Mouse (Mus musculus): ENCODE measurements around the gene Tnnc1.

The Tnnc1 gene

GRCm38 (mm10) chr14:31208084-31208483 lies at the start of gene Tnnc1:
Tnnc1 (plus strand) TSS chr14:31208312.
- no peak for DNase-seq

DNA sequence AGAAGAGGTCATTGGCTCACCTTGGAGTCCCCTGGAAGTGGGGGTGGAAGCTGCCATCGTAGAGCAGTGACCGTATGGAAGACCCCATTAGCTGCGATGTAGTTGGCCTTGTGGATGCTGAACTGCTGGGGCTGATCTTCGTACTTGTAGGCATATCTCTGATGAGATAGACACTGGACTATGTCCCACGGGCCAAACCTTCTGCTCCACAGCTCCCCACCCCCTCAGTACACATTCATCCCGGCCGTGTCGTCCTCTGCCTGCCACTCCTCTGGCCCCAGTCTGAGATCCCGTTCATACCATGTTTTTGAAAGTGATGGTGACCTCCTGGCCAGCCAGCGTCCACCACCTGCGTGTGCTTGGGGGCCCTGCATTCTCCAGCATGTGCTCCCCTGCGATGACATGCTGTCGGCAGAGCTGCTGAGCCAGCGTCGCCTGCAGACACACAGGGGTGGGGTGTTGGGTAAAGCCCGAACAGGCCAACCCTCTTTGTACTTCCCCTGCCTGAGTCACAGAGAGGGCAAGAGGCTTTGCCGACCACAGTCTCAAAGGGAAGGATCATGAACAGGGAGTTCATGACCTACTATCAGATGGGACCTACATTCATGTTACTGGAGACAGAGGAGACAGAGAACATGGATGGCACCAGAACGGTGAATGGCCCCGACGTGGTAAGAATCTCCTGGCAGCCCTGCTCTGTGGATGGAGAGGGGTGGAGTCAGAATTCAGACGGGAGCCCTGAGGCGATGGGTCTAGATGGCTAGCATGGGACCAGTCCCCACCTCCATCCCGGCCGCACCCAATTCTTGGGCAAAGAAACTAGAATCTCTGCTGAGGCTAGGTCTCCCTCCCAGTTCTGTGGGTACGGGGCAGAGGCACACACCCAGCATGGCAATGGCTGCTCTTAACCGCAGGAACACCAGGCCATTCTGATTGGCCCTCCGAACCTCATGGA lies 47.6 kb upstream of the Tnnc1 start:
- DNase-seq, result no peak

- no peak for DNase-seq
Measured at GRCm38 (mm10) chr14:31161191-31161590, 46.9 kb upstream of the Tnnc1 start.

DNA sequence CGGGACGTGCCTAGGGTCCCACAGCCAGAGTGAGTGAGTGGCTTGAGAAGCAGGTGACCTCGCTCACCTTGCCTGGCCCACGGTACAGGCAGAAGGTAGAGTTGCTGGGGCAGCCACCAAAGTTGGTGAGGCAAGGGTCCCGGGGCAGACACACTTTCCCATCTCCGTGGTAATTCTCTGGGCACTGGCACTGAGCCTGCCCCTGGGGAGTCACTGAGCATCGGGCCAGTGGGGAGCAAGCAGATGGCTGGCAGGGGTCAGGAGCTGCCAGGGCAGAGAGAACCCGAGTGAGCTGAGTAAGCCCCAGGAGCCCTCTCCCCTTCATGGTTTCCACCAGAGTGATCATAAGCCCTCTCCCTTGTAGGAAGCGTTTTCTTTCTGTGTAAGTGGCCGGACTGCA lies 46.5 kb upstream of the Tnnc1 start:
- DNase-seq, result no peak

- DNase-seq, result no peak
Measured at GRCm38 (mm10) chr14:31164067-31164466, 44.0 kb upstream of the Tnnc1 start.

GRCm38 (mm10) chr14:31165010-31165409 lies 43.1 kb upstream of the Tnnc1 start:
- no peak for DNase-seq

DNA sequence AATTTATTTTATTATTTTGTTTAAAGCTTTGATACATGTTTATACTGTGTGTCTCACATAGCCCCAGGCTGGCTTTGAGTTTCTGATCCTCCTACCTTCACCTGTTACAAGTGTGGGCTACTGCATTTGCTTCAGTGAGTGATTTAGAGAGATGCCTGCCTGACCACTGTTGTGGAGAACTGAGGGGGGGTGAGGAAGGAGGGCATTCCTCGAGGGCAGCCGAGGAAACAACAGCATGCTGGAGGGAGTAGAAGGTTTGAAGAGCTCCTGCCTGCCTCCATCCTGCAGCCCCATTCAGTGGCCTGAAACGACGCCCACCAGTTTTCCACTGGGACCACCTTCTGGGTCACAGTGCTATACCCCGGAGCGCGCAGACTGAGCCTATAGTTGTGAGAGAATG lies 42.7 kb upstream of the Tnnc1 start:
- DNase-seq, result no peak

GRCm38 (mm10) chr14:31165991-31166630 lies 42.0 kb upstream of the Tnnc1 start:
- DNase-seq, result peak; percentile 21

GRCm38 (mm10) chr14:31166827-31167226 lies 41.3 kb upstream of the Tnnc1 start:
- no peak for DNase-seq

DNA sequence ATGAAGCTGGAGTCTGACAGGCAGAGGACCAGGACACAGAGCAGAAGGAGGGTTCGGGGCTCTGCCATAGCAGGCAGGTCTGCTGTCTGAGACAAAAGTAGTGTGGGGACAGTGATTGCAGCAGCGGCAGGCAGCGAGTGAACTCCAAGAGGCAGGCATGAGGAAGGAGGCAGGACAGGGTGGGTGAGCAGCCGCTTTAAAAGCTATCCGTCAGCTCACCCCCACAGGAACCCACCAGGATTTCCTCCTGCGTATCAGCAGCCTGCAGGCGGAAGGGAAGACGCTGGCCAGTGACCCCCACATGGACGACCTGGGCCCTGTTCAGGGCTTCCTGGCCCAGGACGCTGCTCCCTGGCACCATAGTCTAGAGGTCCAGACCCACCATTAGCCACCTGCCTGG lies 39.7 kb upstream of the Tnnc1 start, which contains the start of gene Stab1:
Stab1 (minus strand) TSS at position 217 of the 400 bp plus-strand sequence.
- peak; percentile 59 for DNase-seq

DNA sequence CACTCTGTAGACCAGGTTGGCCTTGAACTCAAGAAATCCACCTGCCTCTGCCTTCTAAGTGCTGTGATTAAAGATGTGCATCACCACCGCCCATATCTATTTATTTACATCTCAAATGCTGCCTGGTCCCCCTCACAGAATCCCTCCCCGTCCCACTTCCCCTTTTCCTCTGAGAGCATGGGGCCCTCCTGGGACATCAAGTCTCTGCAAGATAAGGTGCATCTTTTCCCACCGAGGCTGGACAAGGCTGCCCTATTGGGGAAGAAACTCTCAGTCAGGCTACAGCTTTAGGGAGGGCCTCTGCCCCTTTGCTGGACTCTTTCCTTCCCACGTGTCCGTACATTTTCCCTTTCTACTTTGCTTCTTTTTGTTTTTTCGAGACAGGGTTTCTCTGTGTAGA lies 38.6 kb upstream of the Tnnc1 start:
- no peak for DNase-seq

DNA sequence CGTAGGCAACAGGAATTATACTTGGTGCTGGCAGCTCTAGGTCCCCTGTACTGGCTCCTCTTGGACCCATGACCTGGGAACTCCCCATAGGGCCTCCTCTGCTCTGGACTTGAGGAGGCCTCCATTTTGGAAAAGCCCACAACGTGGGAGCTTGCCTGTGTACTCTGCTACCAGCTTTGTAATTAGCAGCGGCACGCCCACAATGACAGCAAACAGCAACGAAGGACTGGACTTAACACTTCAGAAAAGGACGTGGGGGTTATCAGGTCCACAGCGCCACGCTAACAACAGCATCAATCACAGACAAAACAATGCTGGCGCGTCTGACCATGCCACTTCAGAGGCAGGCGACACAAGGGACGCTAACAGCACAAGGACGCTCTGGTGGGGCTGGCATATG lies 37.1 kb upstream of the Tnnc1 start:
- DNase-seq, result no peak

DNA sequence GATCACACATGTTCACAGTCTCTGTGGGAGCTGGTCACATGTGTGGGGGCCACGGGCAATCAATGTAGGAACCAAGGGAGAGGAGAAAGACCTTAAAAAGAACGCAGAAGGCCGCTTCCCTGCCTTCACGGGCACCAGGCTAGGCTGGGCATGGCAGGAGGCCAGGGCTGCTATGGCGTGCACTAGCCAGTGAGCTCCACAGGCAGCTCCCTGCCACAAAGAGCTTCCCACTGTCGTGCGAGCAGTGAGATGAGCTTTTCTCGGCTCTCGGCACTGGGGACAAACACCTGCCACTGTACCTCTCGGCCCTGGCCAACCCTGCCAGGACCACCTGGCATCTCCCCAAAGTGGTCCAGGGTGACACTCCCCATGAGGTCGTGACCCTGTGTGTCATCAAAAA lies 36.7 kb upstream of the Tnnc1 start:
- no peak for DNase-seq

DNA sequence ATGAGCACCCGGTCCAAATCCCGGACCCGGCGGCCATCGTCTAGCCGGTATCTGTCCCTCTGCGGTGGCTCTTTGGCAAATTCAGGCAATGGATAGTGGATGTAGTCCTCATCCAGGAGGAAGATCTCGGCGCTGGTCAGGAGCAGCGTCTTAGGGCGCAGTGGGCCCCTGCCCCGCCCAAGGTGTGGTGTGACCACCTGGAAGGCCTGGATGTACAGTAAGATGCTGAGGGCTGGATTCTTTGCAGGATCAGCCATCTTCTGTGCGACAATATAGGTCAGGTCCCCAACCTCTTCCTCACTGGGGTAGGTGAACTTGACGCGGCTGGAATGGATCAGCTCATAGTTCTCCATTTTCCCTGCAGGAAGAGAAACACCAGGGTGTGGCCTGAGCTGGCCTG lies 36.3 kb upstream of the Tnnc1 start:
- DNase-seq, result no peak

DNA sequence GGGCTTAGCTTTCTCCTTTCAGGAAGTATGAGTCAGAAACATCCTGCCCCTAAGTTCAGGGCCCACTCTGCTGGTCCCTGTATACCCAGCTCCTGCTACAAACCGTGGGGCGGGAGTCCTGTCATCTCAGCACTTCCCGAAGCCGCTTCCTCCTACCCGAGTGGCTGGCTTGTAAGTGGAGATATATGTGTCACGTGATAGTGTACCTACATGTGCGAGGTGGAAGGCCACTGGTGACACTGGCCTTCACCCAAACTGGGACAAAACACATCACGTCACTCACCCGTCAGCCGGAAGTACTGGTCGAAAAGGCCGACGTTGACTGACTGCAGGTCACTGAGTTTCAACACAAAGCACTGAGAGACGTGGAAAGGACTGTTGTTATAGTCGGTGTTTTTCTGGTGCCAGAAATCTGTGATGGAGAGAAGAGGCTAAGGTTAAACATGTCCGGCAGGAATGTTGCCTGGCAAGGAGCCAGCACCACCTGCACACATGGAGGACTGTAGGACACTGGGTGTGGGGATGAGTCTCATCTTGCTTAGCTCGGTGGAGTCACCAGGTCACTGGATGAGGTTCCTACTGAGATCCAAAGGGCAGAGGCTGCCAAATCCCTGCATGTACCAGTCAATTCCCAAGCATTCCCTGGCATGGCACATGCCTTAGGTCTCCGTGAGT lies 35.2 kb upstream of the Tnnc1 start:
- no peak for DNase-seq

- DNase-seq, result no peak
Measured at GRCm38 (mm10) chr14:31173537-31173936, 34.6 kb upstream of the Tnnc1 start.

DNA sequence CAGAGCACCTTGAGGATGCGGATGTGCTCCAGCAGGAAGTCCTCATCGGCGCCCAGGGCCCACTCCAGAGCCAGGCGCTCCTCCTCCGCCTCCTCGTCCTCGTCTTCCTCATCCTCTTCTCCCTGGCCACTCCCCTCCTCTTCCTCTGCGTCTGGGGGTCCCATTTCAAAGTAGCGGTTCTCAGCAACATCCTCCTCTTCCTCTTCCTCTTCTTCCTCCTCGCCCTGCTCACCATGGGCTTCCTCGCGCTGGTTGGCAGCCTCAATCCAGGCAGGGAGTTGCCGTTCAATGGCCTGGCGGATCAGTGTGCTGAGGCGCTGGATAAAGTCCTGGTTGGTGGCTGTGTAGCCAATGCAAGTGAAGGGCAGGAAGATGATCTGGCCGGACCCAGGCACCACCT lies 30.8 kb upstream of the Tnnc1 start:
- no peak for DNase-seq

DNA sequence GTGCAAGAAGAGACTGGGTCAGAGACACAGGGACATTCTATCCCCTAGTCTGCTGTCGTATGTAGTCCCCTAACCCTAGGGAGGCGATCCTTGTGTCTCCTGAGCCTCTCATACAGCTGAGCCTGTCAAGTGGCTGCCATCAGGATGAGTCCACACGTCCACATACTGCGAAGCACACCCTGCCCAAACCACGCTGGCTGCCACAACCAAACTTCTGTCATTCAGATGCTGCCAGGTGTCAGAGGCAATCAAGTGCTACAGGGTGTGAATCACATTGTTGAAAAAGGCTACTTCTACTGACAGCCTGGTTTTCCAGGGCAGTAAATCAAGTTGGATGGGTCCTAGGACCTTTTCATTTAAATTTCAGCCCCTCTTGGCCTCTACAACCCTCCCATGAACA lies 30.4 kb upstream of the Tnnc1 start:
- no peak for DNase-seq

DNA sequence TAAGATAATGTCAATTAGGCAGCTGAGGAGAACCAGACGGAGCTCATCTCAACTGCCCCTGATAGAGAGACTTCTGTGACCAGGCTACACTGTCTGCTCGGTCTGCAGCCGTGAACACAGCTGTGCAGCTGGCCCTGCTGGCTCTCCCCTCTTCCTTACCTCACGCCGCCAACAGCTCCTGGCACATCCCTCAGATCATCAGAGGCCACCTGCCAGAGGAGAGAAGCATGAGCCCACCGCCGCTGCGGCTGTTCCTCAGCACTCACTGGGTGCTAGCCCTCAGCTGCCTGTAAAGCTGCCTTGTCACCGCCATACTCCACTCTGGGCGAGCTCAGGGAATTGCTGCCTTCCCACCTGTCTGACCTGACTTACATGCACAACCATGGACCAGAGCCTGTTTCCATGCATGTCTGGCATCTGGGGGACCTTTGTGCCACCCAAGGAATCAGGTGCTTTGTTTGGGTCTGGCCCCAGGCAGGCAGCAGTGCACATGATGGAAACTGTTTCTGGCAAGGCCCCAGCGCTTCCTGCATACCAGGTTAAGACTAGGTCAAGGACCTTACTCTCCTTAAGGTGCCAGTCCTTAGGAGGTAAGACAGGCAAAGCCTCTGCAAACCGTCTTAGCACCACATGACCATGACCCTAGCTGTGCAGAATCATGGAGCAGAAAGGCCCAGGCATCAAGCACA lies 28.3 kb upstream of the Tnnc1 start:
- DNase-seq, result no peak

- DNase-seq, result no peak
Measured at GRCm38 (mm10) chr14:31181512-31181911, 26.6 kb upstream of the Tnnc1 start.

DNA sequence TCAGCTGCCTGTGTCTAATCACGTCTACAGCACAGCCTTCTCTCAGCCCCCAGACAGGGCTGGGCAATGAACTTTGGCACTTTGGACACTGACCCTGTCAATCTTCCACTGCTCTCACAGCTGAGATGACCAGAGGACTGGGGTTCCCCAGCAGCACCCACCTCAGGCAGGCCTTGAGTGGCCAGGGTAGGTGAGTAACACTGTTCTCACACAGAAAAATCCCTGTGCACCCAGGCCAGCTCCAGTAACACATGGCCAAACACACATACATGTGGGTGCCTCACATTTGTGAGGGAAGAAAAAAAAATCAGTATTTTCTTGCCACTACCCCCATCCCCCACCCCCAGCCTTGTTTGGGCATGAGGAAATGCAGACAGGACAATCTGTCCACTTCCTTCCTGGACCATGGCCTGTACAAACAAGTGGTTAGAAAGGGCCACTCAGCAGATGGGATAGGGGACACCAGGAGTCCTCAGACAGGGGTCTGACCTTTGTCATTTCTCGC lies 25.3 kb upstream of the Tnnc1 start:
- peak; percentile 29 for DNase-seq

GRCm38 (mm10) chr14:31183541-31183940 lies 24.6 kb upstream of the Tnnc1 start:
- DNase-seq, result no peak

GRCm38 (mm10) chr14:31184195-31184594 lies 23.9 kb upstream of the Tnnc1 start:
- no peak for DNase-seq
